Comparison of ENCODE assay signal across 26 mouse cellular contexts in genomic region chr5:22080468-22080986, GRCm38 (mm10).
A peak's percentile ranks its signal among the peaks of the same experiment; 100 is the strongest.
DNase-seq lines count a peak whose midpoint lies in the region; ATAC-seq lines count a peak whose summit lies in the region.
"Had no signal": no experiment of that assay in that cellular context is flagged by ENCODE, and none has a peak within 500 bp of the region (broad histone marks: within the 10 kb centered on the region; RNA-seq: fewer than 3 reads in every experiment).

No protein-coding gene starts in this region.

- no peaks in the 10 kb centered on the region for H3K9me3 ChIP-seq in forebrain, embryonic 11.5 days (ENCODE audit: control insufficient read depth, low read length)
- no peaks in the 10 kb centered on the region for H3K9me3 ChIP-seq in forebrain, embryonic 10.5 days
- no peaks in the 10 kb centered on the region for H3K9me3 ChIP-seq in forebrain, embryonic 14.5 days (replicated peaks; ENCODE audit: control insufficient read depth, low read length)
- H3K9me3 ChIP-seq in forebrain, embryonic 16.5 days (ENCODE audit: control insufficient read depth, low read length), result no peaks in the 10 kb centered on the region
- H3K9me3 ChIP-seq in hindbrain, embryonic 12.5 days (replicated peaks), result no peaks in the 10 kb centered on the region
- H3K9me3 ChIP-seq in hindbrain, embryonic 13.5 days, result no peaks in the 10 kb centered on the region
- H3K9me3 ChIP-seq: embryonic facial prominence, embryonic 13.5 days; embryonic facial prominence, embryonic 15.5 days; forebrain, embryonic 13.5 days; G1E had no signal

- 46% methylated on average over 6 of the region's 6 CpGs for WGBS in forebrain, embryonic 11.5 days
- WGBS in forebrain, embryonic 10.5 days, result 67% methylated on average over 6 of the region's 6 CpGs
- WGBS in forebrain, embryonic 14.5 days, result 21% methylated on average over 6 of the region's 6 CpGs
- 23% methylated on average over 6 of the region's 6 CpGs for WGBS in forebrain, embryonic 16.5 days
- 55% methylated on average over 6 of the region's 6 CpGs for WGBS in hindbrain, embryonic 12.5 days
- 41% methylated on average over 6 of the region's 6 CpGs for WGBS in hindbrain, embryonic 13.5 days

- DNase-seq in forebrain, embryonic 11.5 days (ENCODE audit: low spot score), result no peak
- DNase-seq in forebrain, embryonic 10.5 days (ENCODE audit: extremely low spot score, low spot score), result no peak
- peak; percentile 25 for DNase-seq in forebrain, embryonic 14.5 days (ENCODE audit: low spot score)
- DNase-seq: adrenal gland, adult 8-10 months; adrenal gland, postnatal 14 days; adrenal gland, postnatal 36 days; B cell, adult 2 months; cerebellum, adult 11 months; cerebellum, adult 18-20 months; cerebellum, adult 8-10 months; cerebellum, adult 9-11 months; cerebellum, postnatal 14 days; cerebellum, postnatal 36 days; embryo, embryonic 11 days had no signal

- H3K27ac ChIP-seq in forebrain, embryonic 11.5 days (ENCODE audit: low read depth, low read length), result no peak overlapping the region
- H3K27ac ChIP-seq in forebrain, embryonic 10.5 days, result no peak overlapping the region
- H3K27ac ChIP-seq in forebrain, embryonic 14.5 days (ENCODE audit: low read depth, low read length), result no peak overlapping the region
- no peak overlapping the region for H3K27ac ChIP-seq in forebrain, embryonic 16.5 days (ENCODE audit: low read length)
- H3K27ac ChIP-seq in hindbrain, embryonic 12.5 days, result no peak overlapping the region
- no peak overlapping the region for H3K27ac ChIP-seq in hindbrain, embryonic 13.5 days
- H3K27ac ChIP-seq: embryonic facial prominence, embryonic 13.5 days; embryonic facial prominence, embryonic 15.5 days; forebrain, embryonic 13.5 days had no signal

- no peaks in the 10 kb centered on the region for H3K36me3 ChIP-seq in forebrain, embryonic 11.5 days (ENCODE audit: control insufficient read depth, insufficient read depth, low read length)
- no peaks in the 10 kb centered on the region for H3K36me3 ChIP-seq in forebrain, embryonic 10.5 days (replicated peaks)
- H3K36me3 ChIP-seq in forebrain, embryonic 14.5 days (ENCODE audit: control insufficient read depth, insufficient read depth, low read length), result no peaks in the 10 kb centered on the region
- H3K36me3 ChIP-seq in forebrain, embryonic 16.5 days (ENCODE audit: control insufficient read depth, insufficient read depth), result no peaks in the 10 kb centered on the region
- H3K36me3 ChIP-seq in hindbrain, embryonic 12.5 days, result no peaks in the 10 kb centered on the region
- H3K36me3 ChIP-seq in hindbrain, embryonic 13.5 days, result no peaks in the 10 kb centered on the region
- H3K36me3 ChIP-seq: embryonic facial prominence, embryonic 13.5 days; embryonic facial prominence, embryonic 15.5 days; G1E had no signal

- peak; percentile 55; the same call in 1 of the 2 replicates for ATAC-seq in forebrain, embryonic 11.5 days (replicated peaks; ENCODE audit: low FRiP score)
- no peak for ATAC-seq in forebrain, embryonic 14.5 days
- ATAC-seq in forebrain, embryonic 16.5 days, result no peak
- ATAC-seq in hindbrain, embryonic 12.5 days (ENCODE audit: low FRiP score), result peak; percentile 50; the same call in 1 of the 2 replicates
- ATAC-seq in hindbrain, embryonic 13.5 days (ENCODE audit: low FRiP score), result no peak
- ATAC-seq: activated CD4-positive, CD25-positive, alpha-beta regulatory T cell, adult 4 months; CD4-positive, CD25-positive, alpha-beta regulatory T cell, adult 4 months; forebrain, embryonic 13.5 days; Patski had no signal

- no peak overlapping the region for H3K4me3 ChIP-seq in forebrain, embryonic 11.5 days (ENCODE audit: low read depth, low read length)
- no peak overlapping the region for H3K4me3 ChIP-seq in forebrain, embryonic 10.5 days
- no peak overlapping the region for H3K4me3 ChIP-seq in forebrain, embryonic 14.5 days (ENCODE audit: low read depth, low read length)
- H3K4me3 ChIP-seq in forebrain, embryonic 16.5 days (replicated peaks; ENCODE audit: low read length), result no peak overlapping the region
- H3K4me3 ChIP-seq in hindbrain, embryonic 12.5 days, result no peak overlapping the region
- no peak overlapping the region for H3K4me3 ChIP-seq in hindbrain, embryonic 13.5 days
- H3K4me3 ChIP-seq: embryonic facial prominence, embryonic 13.5 days; embryonic facial prominence, embryonic 15.5 days; erythroblast, embryonic 14.5 days; forebrain, embryonic 13.5 days had no signal

- no peak overlapping the region for H3K9ac ChIP-seq in forebrain, embryonic 11.5 days (ENCODE audit: low read length)
- no peak overlapping the region for H3K9ac ChIP-seq in forebrain, embryonic 14.5 days (ENCODE audit: low read length)
- no peak overlapping the region for H3K9ac ChIP-seq in forebrain, embryonic 16.5 days (replicated peaks; ENCODE audit: low read depth, low read length)
- no peak overlapping the region for H3K9ac ChIP-seq in hindbrain, embryonic 12.5 days
- H3K9ac ChIP-seq in hindbrain, embryonic 13.5 days, result no peak overlapping the region
- H3K9ac ChIP-seq: embryonic facial prominence, embryonic 13.5 days; embryonic facial prominence, embryonic 15.5 days; forebrain, embryonic 13.5 days had no signal

- peaks cover 10% of the 10 kb centered on the region; the same call in 1 of the 2 replicates for H3K27me3 ChIP-seq in forebrain, embryonic 11.5 days (ENCODE audit: control insufficient read depth, insufficient read depth, low read length)
- peaks cover 49% of the 10 kb centered on the region for H3K27me3 ChIP-seq in forebrain, embryonic 10.5 days (ENCODE audit: poor library complexity, severe bottlenecking)
- no peaks in the 10 kb centered on the region for H3K27me3 ChIP-seq in forebrain, embryonic 14.5 days (replicated peaks; ENCODE audit: control insufficient read depth, insufficient read depth, low read length)
- H3K27me3 ChIP-seq in forebrain, embryonic 16.5 days (replicated peaks; ENCODE audit: control insufficient read depth, insufficient read depth, low read length), result no peaks in the 10 kb centered on the region
- H3K27me3 ChIP-seq in hindbrain, embryonic 12.5 days, result peaks cover 19% of the 10 kb centered on the region
- H3K27me3 ChIP-seq in hindbrain, embryonic 13.5 days, result peaks cover 26% of the 10 kb centered on the region
- H3K27me3 ChIP-seq: CH12.LX; embryonic facial prominence, embryonic 13.5 days; embryonic facial prominence, embryonic 15.5 days; Patski had no signal

- H3K4me2 ChIP-seq in forebrain, embryonic 11.5 days (ENCODE audit: low read depth, low read length, severe bottlenecking), result no peak overlapping the region
- H3K4me2 ChIP-seq in forebrain, embryonic 14.5 days (ENCODE audit: low read length), result no peak overlapping the region
- no peak overlapping the region for H3K4me2 ChIP-seq in forebrain, embryonic 16.5 days (ENCODE audit: low read length)
- no peak overlapping the region for H3K4me2 ChIP-seq in hindbrain, embryonic 12.5 days (replicated peaks)
- no peak overlapping the region for H3K4me2 ChIP-seq in hindbrain, embryonic 13.5 days
- H3K4me2 ChIP-seq: embryonic facial prominence, embryonic 13.5 days; embryonic facial prominence, embryonic 15.5 days; forebrain, embryonic 13.5 days had no signal

- H3K4me1 ChIP-seq in forebrain, embryonic 11.5 days (replicated peaks; ENCODE audit: control insufficient read depth, insufficient read depth, low read length), result no peaks in the 10 kb centered on the region
- 0 out of 2 replicates have a peak, but pooled peaks cover 2% of the 10 kb centered on the region for H3K4me1 ChIP-seq in forebrain, embryonic 10.5 days
- H3K4me1 ChIP-seq in forebrain, embryonic 14.5 days (ENCODE audit: control insufficient read depth, insufficient read depth, low read length), result no peaks in the 10 kb centered on the region
- no peaks in the 10 kb centered on the region for H3K4me1 ChIP-seq in forebrain, embryonic 16.5 days (replicated peaks; ENCODE audit: control insufficient read depth, insufficient read depth, low read length)
- no peaks in the 10 kb centered on the region for H3K4me1 ChIP-seq in hindbrain, embryonic 12.5 days
- H3K4me1 ChIP-seq in hindbrain, embryonic 13.5 days (replicated peaks), result no peaks in the 10 kb centered on the region
- H3K4me1 ChIP-seq: embryonic facial prominence, embryonic 13.5 days; embryonic facial prominence, embryonic 15.5 days; forebrain, embryonic 13.5 days had no signal

Comparison
In these comparisons a context has a peak if more than half of its experiments do, and no peak if none do; other contexts are left out.
1. ATAC-seq: peak in forebrain, embryonic 11.5 days (single experiment) and hindbrain, embryonic 12.5 days (single experiment); none in forebrain, embryonic 14.5 days (single experiment), forebrain, embryonic 16.5 days (single experiment) and hindbrain, embryonic 13.5 days (single experiment).